Mouse (Mus musculus): ENCODE measurements at regions not wholly inside any gene's neighbourhood (a gene's known extent, or its start where the extent isn't known, plus 50 kb on each side); places are given as distances from the start of the nearest gene placed in this dataset.

- 63% methylated on average over 2 of the region's 2 CpGs for WGBS
- no peaks in the 10 kb centered on the region for H3K36me3 ChIP-seq (ENCODE audit: control insufficient read depth, insufficient read depth, low read length)
- H3K27ac ChIP-seq (ENCODE audit: low read depth, low read length), result no peak overlapping the region
- H3K4me3 ChIP-seq (ENCODE audit: low read depth, low read length), result no peak overlapping the region
- H3K4me2 ChIP-seq (ENCODE audit: low read depth, low read length), result no peak overlapping the region
- H3K4me1 ChIP-seq (ENCODE audit: control insufficient read depth, insufficient read depth, low read length), result no peaks in the 10 kb centered on the region
- H3K9me3 ChIP-seq (ENCODE audit: control insufficient read depth, low read length), result no peaks in the 10 kb centered on the region
- H3K9ac ChIP-seq (replicated peaks; ENCODE audit: low read depth, low read length), result no peak overlapping the region
- no peak; the same call in 1 of the 2 replicates for ATAC-seq (ENCODE audit: low read depth)
- H3K27me3 ChIP-seq (ENCODE audit: control insufficient read depth, insufficient read depth, low read length), result no peaks in the 10 kb centered on the region
Observed at GRCm38 (mm10) chr15:71157680-71158079, 2676.7 kb upstream of the Gm6569 start.

GRCm38 (mm10) chr15:71162097-71162496 is 2672.3 kb upstream of the Gm6569 start:
- no peaks in the 10 kb centered on the region for H3K36me3 ChIP-seq (ENCODE audit: control insufficient read depth, insufficient read depth, low read length)
- no peak overlapping the region for H3K9ac ChIP-seq (replicated peaks; ENCODE audit: low read depth, low read length)
- H3K27ac ChIP-seq (ENCODE audit: low read depth, low read length), result no peak overlapping the region
- H3K27me3 ChIP-seq (ENCODE audit: control insufficient read depth, insufficient read depth, low read length), result no peaks in the 10 kb centered on the region
- no peaks in the 10 kb centered on the region for H3K4me1 ChIP-seq (ENCODE audit: control insufficient read depth, insufficient read depth, low read length)
- no peak for ATAC-seq (ENCODE audit: low read depth)
- no peaks in the 10 kb centered on the region for H3K9me3 ChIP-seq (ENCODE audit: control insufficient read depth, low read length)
- H3K4me2 ChIP-seq (ENCODE audit: low read depth, low read length), result no peak overlapping the region
- H3K4me3 ChIP-seq (ENCODE audit: low read depth, low read length), result no peak overlapping the region

GRCm38 (mm10) chr15:71195011-71195739 is 2639.2 kb upstream of the Gm6569 start:
- no peaks in the 10 kb centered on the region for H3K9me3 ChIP-seq (ENCODE audit: control insufficient read depth, low read length)
- H3K27me3 ChIP-seq (ENCODE audit: control insufficient read depth, insufficient read depth, low read length), result no peaks in the 10 kb centered on the region
- WGBS, result 57% methylated on average over 11 of the region's 11 CpGs
- no peaks in the 10 kb centered on the region for H3K4me1 ChIP-seq (ENCODE audit: control insufficient read depth, insufficient read depth, low read length)
- H3K9ac ChIP-seq (replicated peaks; ENCODE audit: low read depth, low read length), result no peak overlapping the region
- no peak overlapping the region for H3K4me3 ChIP-seq (ENCODE audit: low read depth, low read length)
- no peak overlapping the region for H3K27ac ChIP-seq (ENCODE audit: low read depth, low read length)
- H3K4me2 ChIP-seq (ENCODE audit: low read depth, low read length), result no peak overlapping the region
- no peak for ATAC-seq (ENCODE audit: low read depth)
- no peaks in the 10 kb centered on the region for H3K36me3 ChIP-seq (ENCODE audit: control insufficient read depth, insufficient read depth, low read length)

GRCm38 (mm10) chr15:71240647-71241351 is 2593.6 kb upstream of the Gm6569 start:
- ATAC-seq (ENCODE audit: low read depth), result peak; percentile 76; the same call in 1 of the 2 replicates
- Histone ChIP-seq H3K27ac (ENCODE audit: low read depth, low read length) (no peak overlapping the region), H3K9ac (replicated peaks; ENCODE audit: low read depth, low read length) (no peak overlapping the region), H3K4me3 (ENCODE audit: low read depth, low read length) (no peak overlapping the region), H3K4me2 (ENCODE audit: low read depth, low read length) (no peak overlapping the region), H3K4me1 (ENCODE audit: control insufficient read depth, insufficient read depth, low read length) (no peaks in the 10 kb centered on the region), H3K36me3 (ENCODE audit: control insufficient read depth, insufficient read depth, low read length) (no peaks in the 10 kb centered on the region), H3K27me3 (ENCODE audit: control insufficient read depth, insufficient read depth, low read length) (no peaks in the 10 kb centered on the region), H3K9me3 (ENCODE audit: control insufficient read depth, low read length) (no peaks in the 10 kb centered on the region)
- WGBS, result 37% methylated on average over 9 of the region's 9 CpGs

GRCm38 (mm10) chr15:71243539-71243938 is 2590.8 kb upstream of the Gm6569 start:
- H3K27ac ChIP-seq (ENCODE audit: low read depth, low read length), result no peak overlapping the region
- no peaks in the 10 kb centered on the region for H3K36me3 ChIP-seq (ENCODE audit: control insufficient read depth, insufficient read depth, low read length)
- no peak overlapping the region for H3K9ac ChIP-seq (replicated peaks; ENCODE audit: low read depth, low read length)
- no peaks in the 10 kb centered on the region for H3K4me1 ChIP-seq (ENCODE audit: control insufficient read depth, insufficient read depth, low read length)
- H3K4me2 ChIP-seq (ENCODE audit: low read depth, low read length), result no peak overlapping the region
- WGBS, result 85% methylated on average over 9 of the region's 9 CpGs
- no peaks in the 10 kb centered on the region for H3K27me3 ChIP-seq (ENCODE audit: control insufficient read depth, insufficient read depth, low read length)
- no peak for ATAC-seq (ENCODE audit: low read depth)
- H3K9me3 ChIP-seq (ENCODE audit: control insufficient read depth, low read length), result no peaks in the 10 kb centered on the region
- no peak overlapping the region for H3K4me3 ChIP-seq (ENCODE audit: low read depth, low read length)

GRCm38 (mm10) chr15:71275876-71276565 is 2558.3 kb upstream of the Gm6569 start:
- no peak overlapping the region for H3K27ac ChIP-seq (ENCODE audit: low read depth, low read length)
- H3K9me3 ChIP-seq (ENCODE audit: control insufficient read depth, low read length), result no peaks in the 10 kb centered on the region
- H3K36me3 ChIP-seq (ENCODE audit: control insufficient read depth, insufficient read depth, low read length), result no peaks in the 10 kb centered on the region
- H3K27me3 ChIP-seq (ENCODE audit: control insufficient read depth, insufficient read depth, low read length), result no peaks in the 10 kb centered on the region
- WGBS, result 84% methylated on average over 2 of the region's 2 CpGs
- H3K4me2 ChIP-seq (ENCODE audit: low read depth, low read length), result no peak overlapping the region
- ATAC-seq (ENCODE audit: low read depth), result 0 out of 2 replicates have a peak, but pooled peaks have one; percentile 28
- H3K9ac ChIP-seq (replicated peaks; ENCODE audit: low read depth, low read length), result no peak overlapping the region
- H3K4me1 ChIP-seq (ENCODE audit: control insufficient read depth, insufficient read depth, low read length), result no peaks in the 10 kb centered on the region
- H3K4me3 ChIP-seq (ENCODE audit: low read depth, low read length), result no peak overlapping the region

- 62% methylated on average over 2 of the region's 2 CpGs for WGBS
- no peaks in the 10 kb centered on the region for H3K36me3 ChIP-seq (ENCODE audit: control insufficient read depth, insufficient read depth, low read length)
- no peaks in the 10 kb centered on the region for H3K4me1 ChIP-seq (ENCODE audit: control insufficient read depth, insufficient read depth, low read length)
- no peaks in the 10 kb centered on the region for H3K27me3 ChIP-seq (ENCODE audit: control insufficient read depth, insufficient read depth, low read length)
- no peak overlapping the region for H3K27ac ChIP-seq (ENCODE audit: low read depth, low read length)
- H3K9me3 ChIP-seq (ENCODE audit: control insufficient read depth, low read length), result no peaks in the 10 kb centered on the region
- H3K4me3 ChIP-seq (ENCODE audit: low read depth, low read length), result no peak overlapping the region
- H3K9ac ChIP-seq (replicated peaks; ENCODE audit: low read depth, low read length), result no peak overlapping the region
- H3K4me2 ChIP-seq (ENCODE audit: low read depth, low read length), result no peak overlapping the region
- ATAC-seq (ENCODE audit: low read depth), result no peak
Observed at GRCm38 (mm10) chr15:71276566-71276912, 2557.8 kb upstream of the Gm6569 start.

GRCm38 (mm10) chr15:71277388-71277787 is 2557.0 kb upstream of the Gm6569 start:
- WGBS, result 67% methylated on average over 2 of the region's 2 CpGs
- Histone ChIP-seq H3K27ac (ENCODE audit: low read depth, low read length) (no peak overlapping the region), H3K9ac (replicated peaks; ENCODE audit: low read depth, low read length) (no peak overlapping the region), H3K9me3 (ENCODE audit: control insufficient read depth, low read length) (no peaks in the 10 kb centered on the region), H3K4me1 (ENCODE audit: control insufficient read depth, insufficient read depth, low read length) (no peaks in the 10 kb centered on the region), H3K36me3 (ENCODE audit: control insufficient read depth, insufficient read depth, low read length) (no peaks in the 10 kb centered on the region), H3K4me2 (ENCODE audit: low read depth, low read length) (no peak overlapping the region), H3K4me3 (ENCODE audit: low read depth, low read length) (no peak overlapping the region), H3K27me3 (ENCODE audit: control insufficient read depth, insufficient read depth, low read length) (no peaks in the 10 kb centered on the region; the same call in 1 of the 2 replicates)
- ATAC-seq (ENCODE audit: low read depth), result no peak

- Histone ChIP-seq H3K27ac (ENCODE audit: low read depth, low read length) (no peak overlapping the region), H3K4me3 (ENCODE audit: low read depth, low read length) (no peak overlapping the region), H3K27me3 (ENCODE audit: control insufficient read depth, insufficient read depth, low read length) (no peaks in the 10 kb centered on the region; the same call in 1 of the 2 replicates), H3K4me1 (ENCODE audit: control insufficient read depth, insufficient read depth, low read length) (no peaks in the 10 kb centered on the region), H3K9ac (replicated peaks; ENCODE audit: low read depth, low read length) (no peak overlapping the region), H3K9me3 (ENCODE audit: control insufficient read depth, low read length) (no peaks in the 10 kb centered on the region), H3K36me3 (ENCODE audit: control insufficient read depth, insufficient read depth, low read length) (no peaks in the 10 kb centered on the region), H3K4me2 (ENCODE audit: low read depth, low read length) (no peak overlapping the region)
- no peak for ATAC-seq (ENCODE audit: low read depth)
- WGBS, result 68% methylated on average over 3 of the region's 3 CpGs
Observed at GRCm38 (mm10) chr15:71283775-71284174, 2550.6 kb upstream of the Gm6569 start.
